Mouse (Mus musculus): ENCODE results near the gene Gm20532.

Gene Gm20532

GRCm38 (mm10) chr2:26586294-26587043 lies at the start of gene Gm20532:
Gene Gm20532, plus strand, starts transcription at chr2:26586639.
- DNase-seq (ENCODE audit: low read depth): peak; percentile 60

DNA sequence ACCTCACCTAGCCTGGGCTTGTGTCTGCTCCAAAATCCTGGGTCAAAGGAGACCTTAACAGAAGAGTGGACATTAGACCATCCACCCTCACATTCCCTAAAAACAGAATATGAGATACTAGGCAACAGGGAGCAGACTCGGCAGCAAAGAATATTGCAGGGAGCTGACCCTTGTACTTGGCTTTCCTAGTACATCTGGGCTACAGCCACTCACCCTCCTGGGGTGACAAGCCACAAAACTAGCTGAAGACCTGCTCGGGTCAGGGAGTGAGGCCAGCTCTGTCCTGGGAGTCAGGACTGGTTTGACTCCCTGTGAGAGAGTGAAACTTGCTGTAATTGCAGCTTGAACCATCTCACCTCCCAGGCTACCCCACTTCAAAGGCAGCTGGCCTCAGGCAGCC lies 46.9 kb upstream of the Gm20532 start:
- no peak for DNase-seq (ENCODE audit: low read depth)

GRCm38 (mm10) chr2:26540721-26541120 lies 45.7 kb upstream of the Gm20532 start:
- no peak for DNase-seq (ENCODE audit: low read depth)

GRCm38 (mm10) chr2:26541258-26541910 lies 45.1 kb upstream of the Gm20532 start:
- DNase-seq (ENCODE audit: low read depth): no peak

DNA sequence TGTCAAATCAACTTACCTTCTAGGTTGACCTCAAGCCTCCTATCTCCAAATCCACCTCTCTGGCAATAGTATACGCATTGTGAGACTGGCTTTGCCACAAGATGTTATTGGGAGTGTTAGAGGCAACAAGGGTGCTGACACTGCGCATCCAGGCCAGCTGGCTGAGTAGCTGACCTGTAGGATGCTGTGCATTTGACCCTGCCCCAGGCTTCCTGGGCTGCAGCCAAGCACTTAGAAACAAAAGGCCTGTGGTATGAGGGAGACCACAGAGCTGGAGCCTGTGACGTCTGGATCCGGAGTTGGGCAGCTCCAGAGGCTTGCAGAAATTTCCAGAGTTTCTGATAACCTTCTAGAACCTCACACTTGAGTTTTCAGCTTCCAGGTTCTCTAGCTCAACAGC lies 43.3 kb upstream of the Gm20532 start:
- peak; percentile 64 for DNase-seq (ENCODE audit: low read depth)

- DNase-seq (ENCODE audit: low read depth): no peak
Measured at GRCm38 (mm10) chr2:26543768-26544167, 42.7 kb upstream of the Gm20532 start.

DNA sequence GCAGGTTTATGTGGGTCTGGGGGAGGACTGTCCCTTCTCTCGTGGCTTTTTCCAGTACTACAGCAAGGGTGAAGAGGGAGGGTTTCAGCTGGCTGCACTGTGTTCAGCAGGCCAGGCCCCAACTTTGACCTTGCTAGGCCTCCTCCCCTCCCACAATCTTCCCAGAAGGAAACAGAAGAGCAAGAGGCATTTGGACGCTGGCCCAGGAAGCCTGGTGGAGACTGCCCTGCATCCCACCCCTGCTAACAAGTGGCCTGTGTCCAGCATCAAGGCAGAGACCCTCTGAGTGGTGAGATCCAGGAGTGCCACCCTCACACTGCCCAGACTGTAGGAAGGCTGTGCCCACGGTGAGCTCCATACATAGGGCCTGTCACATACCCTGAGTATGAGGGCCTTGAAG lies 42.2 kb upstream of the Gm20532 start:
- DNase-seq (ENCODE audit: low read depth): no peak

DNA sequence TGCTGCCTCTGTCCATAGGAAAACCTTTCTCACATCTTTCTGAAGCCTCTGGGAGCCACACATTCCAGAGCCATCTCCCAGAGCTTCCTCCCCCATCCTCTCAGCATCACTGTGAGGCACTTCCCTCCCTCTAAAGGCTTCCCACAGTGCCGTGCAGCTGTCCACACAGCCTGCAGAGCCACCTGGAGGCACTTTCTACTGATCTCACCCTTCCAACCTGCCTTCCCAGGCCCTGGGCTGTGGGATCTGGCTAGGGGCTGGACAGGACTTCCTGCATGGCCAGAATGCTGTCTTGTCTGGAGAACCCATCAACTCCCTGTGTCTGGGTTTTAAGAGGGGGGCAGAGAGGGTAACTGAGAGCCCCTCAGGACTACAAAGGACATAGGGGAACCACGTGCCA lies 39.0 kb upstream of the Gm20532 start:
- peak; percentile 72 for DNase-seq (ENCODE audit: low read depth)

GRCm38 (mm10) chr2:26549801-26550200 lies 36.6 kb upstream of the Gm20532 start:
- no peak for DNase-seq (ENCODE audit: low read depth)

DNA sequence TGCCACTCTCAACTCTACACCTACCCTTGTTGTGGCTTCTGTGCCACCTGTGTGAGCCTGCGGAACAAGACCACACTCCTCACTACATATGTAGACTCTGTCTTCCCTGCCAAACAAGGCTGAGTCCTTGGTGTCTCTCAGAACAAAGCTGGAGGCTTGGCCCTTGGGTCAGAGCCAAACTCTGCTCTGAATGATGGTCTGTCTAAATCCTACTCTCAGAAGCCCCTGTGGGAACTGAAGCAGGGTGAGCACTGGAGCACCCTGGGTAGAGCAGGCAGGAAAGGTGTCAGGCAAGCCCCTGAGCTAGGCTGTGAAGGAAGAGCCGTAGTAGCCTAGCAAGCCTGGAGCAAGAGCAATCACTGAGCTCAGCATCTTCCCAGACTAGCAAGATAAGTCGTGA lies 36.2 kb upstream of the Gm20532 start:
- no peak for DNase-seq (ENCODE audit: low read depth)

- no peak for DNase-seq (ENCODE audit: low read depth)
Measured at GRCm38 (mm10) chr2:26550777-26551176, 35.7 kb upstream of the Gm20532 start.

GRCm38 (mm10) chr2:26551446-26551845 lies 35.0 kb upstream of the Gm20532 start:
- no peak for DNase-seq (ENCODE audit: low read depth)

DNA sequence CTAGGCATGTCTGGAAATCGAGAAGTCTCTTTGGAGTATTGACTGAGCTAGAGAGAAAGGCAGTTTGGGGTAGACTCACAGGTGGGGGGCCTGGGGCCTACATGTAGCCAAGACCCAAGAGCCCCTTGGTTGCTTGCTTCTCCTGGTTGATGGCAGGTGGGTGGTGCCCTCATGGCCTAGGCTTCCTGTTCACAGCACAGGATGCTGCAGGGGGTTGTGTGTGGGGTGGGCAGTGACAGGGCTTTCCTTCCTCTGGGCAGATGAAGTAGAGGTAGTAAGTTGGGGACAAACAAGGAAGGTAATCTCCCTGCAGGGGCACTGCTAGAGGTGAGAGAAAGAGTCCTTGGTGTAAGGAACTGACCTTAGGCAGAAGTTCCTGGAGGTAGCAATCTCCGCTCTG lies 34.4 kb upstream of the Gm20532 start:
- no peak for DNase-seq (ENCODE audit: low read depth)

GRCm38 (mm10) chr2:26553904-26554303 lies 32.5 kb upstream of the Gm20532 start:
- no peak for DNase-seq (ENCODE audit: low read depth)

GRCm38 (mm10) chr2:26555076-26555475 lies 31.4 kb upstream of the Gm20532 start:
- DNase-seq (ENCODE audit: low read depth): peak; percentile 25

DNA sequence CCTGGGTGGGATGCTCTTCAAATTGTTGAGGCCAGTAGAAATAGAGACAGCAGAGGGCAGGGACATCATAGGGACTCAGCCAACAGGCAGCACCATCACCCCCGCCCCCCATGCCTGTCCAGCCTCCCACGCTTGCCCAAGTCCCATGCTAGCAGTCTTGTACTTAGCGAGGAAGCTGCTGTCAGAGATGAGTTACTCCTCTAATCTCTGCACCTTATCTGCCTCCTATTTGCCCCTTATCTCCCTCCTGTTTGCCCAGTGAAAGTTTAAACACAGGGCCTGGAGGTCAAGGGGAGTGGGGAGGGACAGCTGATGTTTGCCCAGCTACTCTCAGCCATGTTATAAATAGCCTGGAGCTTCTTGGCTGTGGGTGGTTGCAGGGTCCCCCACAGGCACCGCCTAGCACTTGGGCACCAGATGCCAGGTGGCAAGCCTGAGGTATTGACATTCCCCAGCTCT lies 29.9 kb upstream of the Gm20532 start:
- no peak for DNase-seq (ENCODE audit: low read depth)

DNA sequence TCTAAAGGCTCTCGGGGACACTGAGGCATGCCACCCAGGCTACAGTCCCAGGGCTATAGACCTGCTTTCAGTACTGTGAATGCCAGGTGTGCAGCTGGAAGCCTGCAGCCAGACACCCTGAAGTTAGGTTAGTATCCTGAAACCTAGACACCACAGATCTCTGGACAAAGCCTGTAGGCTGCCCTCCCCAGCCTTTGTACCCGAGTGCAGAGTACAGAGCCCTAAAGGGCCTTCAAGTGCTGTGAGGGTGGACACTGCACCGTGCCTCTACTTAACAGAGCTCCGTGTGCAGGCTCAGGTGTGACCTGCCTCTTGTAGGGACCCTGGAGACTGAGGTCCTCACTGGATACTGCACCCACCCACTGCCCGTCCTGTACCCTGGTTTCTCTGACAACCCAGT lies 25.9 kb upstream of the Gm20532 start:
- no peak for DNase-seq (ENCODE audit: low read depth)

GRCm38 (mm10) chr2:26561351-26562016 lies 25.0 kb upstream of the Gm20532 start:
- peak; percentile 85 for DNase-seq (ENCODE audit: low read depth)

DNA sequence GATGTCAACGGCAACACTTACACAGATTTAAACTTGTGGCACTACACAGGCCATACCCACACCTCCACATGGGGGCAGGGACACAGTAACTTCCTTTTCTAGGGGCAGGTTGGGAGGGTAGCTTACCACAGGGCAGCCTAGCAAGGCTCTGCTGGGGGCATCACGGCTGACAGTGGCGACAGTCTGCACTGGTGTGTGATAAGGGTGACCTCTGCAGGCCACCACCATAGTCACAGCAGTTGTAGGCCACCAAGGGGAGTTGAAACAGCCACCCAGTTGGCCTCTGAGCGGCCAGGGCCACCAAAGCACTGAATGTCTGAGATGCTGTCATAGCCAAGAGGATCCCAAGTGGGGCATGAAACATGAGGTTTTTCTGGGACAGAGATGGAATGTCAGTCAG lies 20.2 kb upstream of the Gm20532 start:
- peak; percentile 31 for DNase-seq (ENCODE audit: low read depth)

DNA sequence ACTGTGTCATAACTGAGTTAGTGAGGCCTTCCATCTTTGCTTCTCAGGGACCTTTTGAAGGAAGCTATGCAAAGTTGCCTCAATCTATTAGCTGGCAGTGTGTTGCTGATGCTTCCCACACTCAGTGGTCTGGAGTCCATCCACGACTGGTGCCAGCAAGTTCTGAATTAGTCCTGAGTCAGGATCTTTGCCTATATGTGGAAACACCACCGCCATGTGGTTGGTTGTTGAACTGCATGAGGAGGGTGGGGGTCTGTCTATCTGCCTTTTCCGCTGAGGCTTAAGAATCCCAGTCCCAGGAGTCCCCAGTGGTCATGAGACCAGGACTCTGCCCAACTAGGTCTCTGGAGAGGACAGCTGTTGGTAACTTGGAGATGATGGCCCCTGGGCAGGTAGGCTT lies 16.4 kb upstream of the Gm20532 start:
- peak; percentile 84 for DNase-seq (ENCODE audit: low read depth)

DNA sequence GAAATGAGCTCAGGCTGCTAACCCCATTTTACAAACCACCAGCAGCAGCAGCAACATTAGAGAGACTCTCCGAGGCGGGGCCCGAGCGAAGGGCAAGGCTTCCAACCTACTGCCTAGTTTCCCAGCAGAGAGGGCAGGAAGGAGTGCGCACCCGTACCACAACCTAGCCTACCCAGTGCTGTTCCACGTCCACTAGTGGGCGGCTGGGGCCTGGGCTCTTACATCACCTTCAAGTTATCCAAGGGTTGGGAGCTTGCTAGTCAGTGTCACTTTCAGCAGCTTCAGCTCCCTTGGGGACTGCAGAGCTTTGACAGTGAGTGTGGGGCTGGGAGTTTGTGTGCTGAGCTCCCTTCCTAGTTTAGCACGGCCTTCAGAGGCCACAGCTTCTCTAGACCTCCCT lies 15.0 kb upstream of the Gm20532 start:
- DNase-seq (ENCODE audit: low read depth): no peak

DNA sequence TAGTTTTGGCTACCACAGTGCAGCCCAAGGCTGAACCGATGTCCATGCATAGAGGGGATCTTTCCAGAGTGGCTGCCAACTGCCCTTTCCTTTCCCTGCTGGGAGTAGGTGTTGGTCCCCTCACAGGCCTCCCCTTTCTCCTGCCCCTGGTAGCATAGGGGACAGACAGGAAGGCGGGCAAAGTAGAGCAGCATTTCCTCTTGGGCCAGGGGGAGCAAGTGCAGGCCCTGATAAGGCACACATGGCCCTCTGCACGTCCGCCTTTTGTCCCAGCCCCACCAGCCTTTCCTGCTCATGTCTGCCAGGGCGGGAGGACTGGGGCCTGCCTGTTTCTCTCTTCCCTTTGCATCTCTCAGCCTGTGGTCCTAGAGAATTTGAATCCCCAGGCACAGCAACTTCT lies 14.6 kb upstream of the Gm20532 start:
- DNase-seq (ENCODE audit: low read depth): no peak

- no peak for DNase-seq (ENCODE audit: low read depth)
Measured at GRCm38 (mm10) chr2:26573396-26573795, 13.0 kb upstream of the Gm20532 start.

Data from NIH3T3 (cell line).